Mouse (Mus musculus) kidney, embryonic 16.5 days (tissue): Measurements from ENCODE around the gene Gm20812. TPM values are rescaled to one million over a fixed set of nuclear protein-coding genes. Genes with fewer than 3 reads are reported as not detected.
"Not testable (repeated sequence)": the region's sequence is repeated elsewhere in the genome, so short reads cannot be mapped to it uniquely, and the experiment has no call there.

Experiments
- ATAC-seq: fragments of 200-750 bp; cut with Nextera tagmentation; 2 replicates; pipeline ENCODE4 v1.8.0; 2017; ENCODE audit warnings: moderate TSS enrichment; ENCODE audit not compliant: low FRiP score, low TSS enrichment
- H3K27ac ChIP-seq: fragments of 300-500 bp; sonication (generic); 2 replicates; pipeline ENCODE4 v1.5.1; 2014; ENCODE audit warnings: low read length
- H3K27me3 ChIP-seq: fragments of 300-500 bp; sonication (generic); 2 replicates; pipeline ENCODE4 v1.6.1; 2014; ENCODE audit warnings: low read length, control low read depth, mixed read lengths; ENCODE audit not compliant: insufficient read depth
- H3K36me3 ChIP-seq: fragments of 300-500 bp; sonication (generic); 2 replicates; pipeline ENCODE4 v1.6.1; 2014; ENCODE audit warnings: low read length, control low read depth, mixed read lengths; ENCODE audit not compliant: insufficient read depth
- H3K4me1 ChIP-seq: fragments of 300-500 bp; sonication (generic); 2 replicates; pipeline ENCODE4 v1.6.1; 2014; ENCODE audit warnings: low read length, control low read depth, mixed read lengths; ENCODE audit not compliant: insufficient read depth
- H3K4me2 ChIP-seq: fragments of 300-500 bp; sonication (generic); replicated peaks from 2 replicates; pipeline ENCODE4 v1.6.1; 2014; ENCODE audit warnings: low read depth, low read length
- H3K4me3 ChIP-seq: fragments of 300-500 bp; sonication (generic); 2 replicates; pipeline ENCODE4 v1.5.1; 2014; ENCODE audit warnings: mild to moderate bottlenecking, low read length
- H3K9ac ChIP-seq: fragments of 300-500 bp; sonication (generic); replicated peaks from 2 replicates; pipeline ENCODE4 v1.6.1; 2014; ENCODE audit warnings: low read length
- H3K9me3 ChIP-seq: fragments of 300-500 bp; sonication (generic); 2 replicates; pipeline ENCODE4 v1.6.1; 2016; ENCODE audit warnings: low read length, control low read depth
- WGBS: fragments of 180-500 bp; shearing (Covaris S2); extraction: QIAGEN DNeasy Blood & Tissue Kit; methylation state at CpG from one replicate; pipeline ENCODE4 v1.1.7; 2014; 5-methylcytosine and 5-hydroxymethylcytosine counted together
- polyA plus RNA-seq: library from polyadenylated mRNA; unstranded; fragments of >200 nt; fragmentation: Nextera tagmentation; extraction: Ambion mirVana; gene quantifications from 2 replicates; pipeline ENCODE4 v1.2.1, GENCODE M21; 2015

The Gm20812 gene
- polyA plus RNA-seq, result not detected in 2 replicates

DNA sequence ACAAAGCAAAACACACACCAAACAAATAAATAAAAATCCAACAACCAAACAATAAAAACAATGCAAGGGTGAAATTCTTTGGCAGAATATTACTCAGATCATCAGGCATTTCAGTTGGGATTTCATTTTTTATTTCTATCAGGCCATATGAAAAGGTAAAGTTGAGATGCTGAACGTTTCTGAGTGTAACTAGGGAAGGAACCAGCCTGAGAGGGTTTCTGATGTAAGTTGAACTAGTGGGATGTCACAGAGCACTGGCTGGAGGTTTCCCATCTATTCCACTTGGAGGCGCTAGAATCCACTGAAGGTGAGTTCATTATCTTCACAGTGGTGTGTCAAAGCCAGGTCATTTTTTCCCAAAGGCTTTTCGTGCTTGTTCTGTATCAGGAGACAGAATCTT, at the start of gene Gm20812:
Gene Gm20812 (plus strand): TSS at position 301 of the 400 bp plus-strand sequence.
- not testable (repeated sequence) for H3K9ac ChIP-seq, H3K4me2 ChIP-seq, H3K36me3 ChIP-seq, H3K27me3 ChIP-seq, H3K9me3 ChIP-seq, H3K4me1 ChIP-seq, H3K4me3 ChIP-seq, ATAC-seq, H3K27ac ChIP-seq
- no CpG with 5 or more reads among the region's 3 CpGs for WGBS

Other genes with a start within 250 kb of the Gm20812 start
- gene Gm29554, start 108.0 kb upstream of the Gm20812 start, polyA plus RNA-seq, result not detected in 2 replicates